Mouse (Mus musculus) kidney, adult 2 months (tissue): ENCODE data around the gene Dgki.

ENCODE experiments used
- CTCF ChIP-seq: fragments of 200-500 bp; conservative IDR thresholded peaks from 2 replicates; pipeline ENCODE4 v1.5.1; 2011; ENCODE audit warnings: low read depth, mild to moderate bottlenecking, control low read depth, low read length, moderate library complexity, mixed read lengths; ENCODE audit not compliant: insufficient read depth, insufficient read length
- POLR2A ChIP-seq: fragments of 200-500 bp; IDR thresholded peaks from one replicate; pipeline ENCODE4 v1.6.1; 2011; ENCODE audit warnings: low read depth, low read length, control low read depth

DNA sequence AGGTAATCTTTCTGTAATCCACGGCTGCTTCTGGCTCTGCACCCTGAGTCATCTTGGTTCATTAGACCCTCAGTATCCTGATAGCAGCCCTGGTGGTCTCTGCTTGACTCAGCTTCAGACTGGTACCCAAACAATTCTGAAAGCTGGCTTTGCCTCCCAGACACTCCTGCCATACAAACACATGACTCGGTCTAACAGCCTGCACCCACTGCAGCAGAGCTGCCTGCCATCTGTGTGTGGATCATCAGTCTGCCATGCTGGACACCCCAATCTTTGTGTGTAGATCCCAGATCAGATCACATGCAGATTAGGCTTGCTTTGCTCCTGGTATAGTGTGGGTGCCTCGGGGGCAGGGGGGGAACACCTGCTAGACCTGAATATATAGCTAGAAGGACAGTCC is 180.8 kb downstream of the Dgki start:
- TF ChIP-seq CTCF (no peak), POLR2A (no peak)
